Mouse (Mus musculus) cerebellum, postnatal 14 days (tissue): ENCODE measurements around the gene Txndc16.
A peak's percentile ranks its signal among the peaks of the same experiment; 100 is the strongest.

ENCODE experiments used
- DNase-seq, 2 experiments: peaks; one replicate each; pipeline ENCODE4 v3.0.0; 2021; ENCODE audit warnings: mixed read lengths in 2 of 2

Txndc16 gene

DNA sequence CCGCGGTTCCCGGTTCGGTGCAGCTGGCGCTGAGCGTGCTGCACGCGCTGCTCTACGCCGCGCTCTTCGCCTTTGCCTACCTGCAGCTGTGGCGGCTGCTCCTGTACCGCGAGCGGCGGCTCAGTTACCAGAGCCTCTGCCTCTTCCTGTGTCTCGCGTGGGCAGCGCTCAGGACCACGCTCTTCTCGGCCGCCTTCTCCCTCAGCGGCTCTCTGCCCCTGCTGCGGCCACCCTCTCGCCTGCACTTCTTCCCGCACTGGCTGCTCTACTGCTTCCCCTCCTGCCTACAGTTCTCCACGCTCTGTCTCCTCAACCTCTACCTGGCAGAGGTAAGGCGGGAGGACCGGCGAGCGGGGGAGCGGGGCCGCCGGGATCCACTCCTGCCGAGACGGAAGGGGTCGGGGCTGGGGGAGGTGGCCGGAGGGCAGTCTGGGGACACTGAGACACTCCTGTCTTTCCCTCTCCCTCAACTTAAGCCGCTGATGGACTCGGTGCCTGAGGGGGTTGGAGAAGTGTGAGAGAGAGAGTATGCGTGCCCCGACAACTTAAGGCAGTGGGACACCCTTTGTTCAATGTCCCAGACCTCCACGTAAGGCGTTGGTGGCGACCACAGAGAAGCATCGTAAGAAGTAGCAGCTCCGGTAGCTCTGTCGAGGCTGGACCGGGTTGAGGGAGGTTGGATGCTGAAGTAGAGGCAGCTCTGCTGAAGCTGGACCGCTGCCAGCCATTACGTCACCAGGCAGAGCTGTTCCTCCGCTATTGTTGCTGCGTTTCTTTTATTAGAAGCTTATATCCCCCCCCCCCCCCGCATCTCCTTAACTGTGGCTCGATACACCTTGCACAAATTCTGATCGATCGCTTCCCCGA is at the start of gene Txndc16:
Txndc16 (minus strand) TSS at position 239 of the 867 bp plus-strand sequence.
- peak; percentile 93 to 95 for DNase-seq

DNA sequence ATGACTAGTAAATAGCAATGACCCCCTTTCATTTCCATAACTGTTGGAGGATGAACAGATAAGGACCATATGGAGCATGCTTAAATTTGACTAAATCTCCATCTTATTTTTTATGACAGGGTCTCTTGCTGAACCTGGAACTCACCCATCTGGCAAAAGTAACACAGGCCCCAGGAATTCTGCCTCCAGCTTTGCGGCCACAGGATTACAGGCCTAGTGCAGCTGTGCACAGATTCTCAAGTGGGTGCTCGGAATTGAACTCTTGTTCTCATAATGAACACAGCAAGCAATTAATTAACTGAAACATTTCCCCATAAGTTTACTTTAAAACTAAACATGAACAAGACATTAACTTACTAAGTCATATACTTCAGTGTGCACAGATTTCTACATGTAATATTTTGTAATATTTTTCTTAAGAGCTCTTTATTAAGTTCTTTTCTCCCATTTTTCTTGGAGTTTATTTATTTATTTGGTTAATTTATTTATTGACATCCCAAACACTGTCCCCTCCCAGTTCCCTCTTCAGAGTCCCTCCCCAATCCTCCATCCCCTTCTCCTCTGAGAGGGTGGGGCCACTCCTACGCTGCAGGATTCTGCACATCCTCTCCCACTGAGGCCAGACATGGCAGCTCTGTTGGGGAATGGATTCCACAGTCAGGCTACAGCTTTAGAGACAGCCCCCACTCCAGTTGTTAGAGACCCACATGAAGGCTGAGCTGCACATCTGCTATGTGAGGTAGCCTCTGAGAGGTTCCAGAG is 43.9 kb upstream of the Txndc16 start:
- no peak for DNase-seq

DNA sequence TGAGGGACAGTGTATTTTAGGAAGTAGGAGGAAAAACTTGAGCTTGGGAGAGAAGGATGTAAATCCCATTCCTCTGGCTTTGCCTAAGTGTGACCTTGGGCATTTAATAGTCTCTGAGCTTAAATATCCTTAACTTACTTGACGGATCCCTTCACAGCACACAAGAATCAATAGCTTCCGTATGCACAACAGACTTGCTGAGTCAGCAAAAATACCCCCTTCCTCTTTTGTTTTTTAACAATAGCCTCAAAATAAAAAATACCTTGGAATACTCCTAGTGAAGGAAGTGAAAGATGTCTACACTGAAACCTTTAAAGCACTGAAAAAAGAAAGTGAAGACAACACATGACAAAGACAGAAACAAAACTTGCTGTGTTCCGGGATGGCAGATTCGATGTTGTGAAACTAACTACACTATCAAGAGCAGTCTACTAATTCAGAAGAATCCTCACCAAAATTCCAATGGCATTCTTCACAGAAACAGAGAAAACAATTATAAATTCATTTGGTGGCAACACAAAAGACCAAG is 31.5 kb upstream of the Txndc16 start:
- no peak for DNase-seq

DNA sequence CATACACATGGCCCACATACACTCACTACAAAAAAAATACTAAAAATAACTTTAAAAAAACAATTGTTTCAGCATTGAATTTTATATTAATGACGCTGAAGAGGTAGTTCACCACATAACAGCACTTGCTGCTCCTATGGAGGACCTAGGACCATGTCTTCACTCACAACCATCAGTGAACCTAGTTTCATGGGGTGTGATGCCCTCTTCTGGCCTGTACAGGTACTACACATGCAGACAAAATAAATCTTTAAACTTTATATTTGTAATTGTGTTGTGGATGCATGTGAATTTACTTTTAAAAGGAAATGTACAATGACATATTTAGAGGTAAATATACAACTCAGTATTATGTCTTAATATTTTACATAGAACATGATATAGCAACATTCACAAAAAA is 21.5 kb upstream of the Txndc16 start:
- peak in 1 of 2 experiments; percentile 15 for DNase-seq

DNA sequence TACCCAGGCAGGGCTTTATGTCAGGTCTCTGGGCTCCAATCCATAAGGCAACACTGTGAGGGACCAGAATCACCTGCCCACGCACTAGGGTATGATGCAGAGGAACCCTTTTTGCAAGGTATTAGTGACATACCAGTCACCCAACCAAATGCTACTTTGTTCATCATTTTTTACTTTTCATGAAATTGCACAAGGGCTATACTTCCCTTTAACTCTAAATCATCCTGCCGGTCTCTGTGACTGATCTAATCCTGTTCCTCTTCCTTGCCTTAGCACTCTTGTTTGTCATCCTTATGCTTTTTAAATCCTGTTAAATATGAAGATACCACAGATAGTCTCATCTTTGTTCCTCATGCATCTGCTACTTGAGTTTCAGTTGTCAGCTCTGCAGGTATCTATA is 18.9 kb upstream of the Txndc16 start:
- DNase-seq: no peak

DNA sequence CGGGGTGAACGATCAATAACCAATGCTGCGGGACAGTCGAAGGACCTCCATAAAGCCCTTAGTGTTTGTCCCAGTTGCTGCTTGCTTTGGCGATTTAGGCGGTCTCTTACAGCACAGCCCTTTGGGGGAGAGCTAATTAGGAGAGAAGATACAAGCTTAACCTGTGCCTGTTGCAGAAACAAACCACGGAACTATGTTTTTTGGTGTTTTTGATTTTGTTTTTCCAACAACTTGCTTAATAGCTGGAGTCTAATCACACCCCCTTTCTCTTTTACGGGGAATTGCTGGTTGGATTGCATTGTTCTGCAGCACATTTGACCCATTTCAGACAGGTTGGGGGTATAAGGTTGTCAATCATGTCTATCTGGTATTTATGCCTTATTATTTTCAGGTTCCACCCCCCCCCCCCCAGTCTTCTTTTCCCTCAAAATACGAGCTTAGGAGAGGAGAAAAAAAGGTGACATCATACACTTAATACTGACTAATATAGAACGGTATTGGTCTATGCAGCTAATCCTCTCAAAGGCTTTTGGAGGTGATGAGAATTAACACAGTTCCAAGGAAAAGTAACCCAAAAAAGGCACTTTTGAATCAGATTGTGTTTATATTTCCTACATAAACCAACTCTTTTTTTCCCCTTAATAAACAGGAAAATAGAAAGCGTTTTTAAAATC is 966 bp upstream of the Txndc16 start:
- peak in 1 of 2 experiments; percentile 9 for DNase-seq

DNA sequence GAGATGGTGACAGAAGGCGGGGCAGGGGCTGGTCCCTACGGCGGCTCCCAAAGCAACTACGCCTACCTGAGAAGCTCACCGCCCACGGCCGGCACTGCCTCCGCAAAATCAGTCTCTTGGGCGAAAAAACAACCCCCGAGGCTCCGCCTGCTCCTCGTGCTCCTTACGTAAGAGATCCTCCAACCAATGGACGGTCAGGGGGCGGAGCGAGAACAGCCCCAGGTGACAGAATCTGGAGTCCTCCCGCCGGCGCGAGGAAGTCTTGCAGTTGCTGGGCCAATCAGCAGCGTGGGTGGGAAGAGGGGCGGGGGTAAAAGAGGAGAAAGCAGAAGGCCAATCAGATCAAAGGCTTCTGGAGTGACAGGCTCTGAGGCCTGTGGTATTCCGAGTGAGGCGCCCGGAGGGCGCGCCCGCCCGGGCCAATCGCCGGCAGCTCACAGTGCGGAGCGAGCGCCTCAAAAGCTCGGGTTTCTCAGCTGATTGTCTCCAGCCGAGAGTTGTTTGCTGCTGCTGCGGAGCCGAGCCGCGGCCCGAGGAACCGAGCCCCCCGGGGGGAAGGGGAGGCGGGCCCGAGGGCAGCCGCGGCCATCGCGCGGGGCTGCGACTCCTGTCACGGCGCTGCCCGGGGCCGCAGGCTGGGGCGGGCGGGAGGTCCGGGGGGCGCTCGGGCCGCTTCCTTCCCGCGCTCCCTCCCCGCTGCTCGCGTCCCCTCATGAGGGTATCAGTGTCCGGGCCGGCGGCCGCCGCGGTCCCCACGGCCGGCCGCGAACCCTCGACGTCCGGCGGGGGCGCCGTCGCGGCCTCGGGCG is 643 bp downstream of the Txndc16 start, which contains the start of gene Gpr137c:
Gpr137c (plus strand) TSS at position 437 of the 809 bp plus-strand sequence.
- DNase-seq: peak; percentile 98 to 99

DNA sequence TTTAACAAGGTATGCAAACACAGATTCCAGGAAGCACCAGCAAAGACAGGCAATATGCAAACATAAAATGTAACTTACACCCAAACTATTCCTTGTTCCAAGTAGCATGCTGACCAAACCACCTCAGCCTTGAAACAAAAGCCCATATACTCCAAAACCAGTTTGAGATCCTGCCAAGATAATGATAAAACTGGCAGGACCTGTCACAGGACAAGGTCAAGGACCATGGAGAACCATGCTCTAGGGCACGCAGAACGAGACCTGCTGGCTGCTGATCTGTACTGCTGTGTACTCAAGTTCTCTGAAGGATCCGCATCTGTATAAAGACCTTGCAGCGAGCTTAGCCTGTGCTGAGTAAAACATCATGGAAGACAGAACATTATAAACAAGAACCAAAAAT is 2.4 kb downstream of the Txndc16 start:
- no peak for DNase-seq

DNA sequence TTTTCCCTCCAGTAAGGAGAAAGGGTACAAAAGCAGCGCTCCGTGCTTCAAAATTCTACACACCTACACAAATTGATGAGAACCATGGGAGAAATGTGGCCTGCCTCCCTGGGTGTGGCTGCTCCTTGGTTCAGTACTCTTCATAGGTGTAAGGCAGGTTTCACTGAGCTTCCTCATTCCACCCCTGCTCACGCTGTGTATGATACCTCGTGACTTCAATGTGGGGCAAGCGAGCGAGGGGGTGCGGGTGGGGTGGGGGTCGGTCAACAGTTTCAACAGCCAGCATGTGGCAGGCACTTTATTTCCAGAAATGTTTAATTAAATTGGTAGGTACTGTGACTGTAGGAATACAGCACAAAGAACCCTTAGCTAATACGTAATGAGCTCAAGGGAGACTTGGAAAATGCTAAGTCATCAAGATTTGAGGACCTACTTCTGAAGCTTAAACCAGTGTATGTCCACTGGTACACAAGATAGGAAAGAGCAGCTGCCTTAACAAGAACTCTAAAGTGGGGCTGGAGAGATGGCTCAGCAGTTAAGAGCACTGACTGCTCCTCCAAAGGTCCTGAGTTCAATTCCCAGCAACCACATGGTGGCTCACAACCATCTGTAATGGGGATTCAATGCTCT is 3.3 kb downstream of the Txndc16 start:
- DNase-seq: no peak

DNA sequence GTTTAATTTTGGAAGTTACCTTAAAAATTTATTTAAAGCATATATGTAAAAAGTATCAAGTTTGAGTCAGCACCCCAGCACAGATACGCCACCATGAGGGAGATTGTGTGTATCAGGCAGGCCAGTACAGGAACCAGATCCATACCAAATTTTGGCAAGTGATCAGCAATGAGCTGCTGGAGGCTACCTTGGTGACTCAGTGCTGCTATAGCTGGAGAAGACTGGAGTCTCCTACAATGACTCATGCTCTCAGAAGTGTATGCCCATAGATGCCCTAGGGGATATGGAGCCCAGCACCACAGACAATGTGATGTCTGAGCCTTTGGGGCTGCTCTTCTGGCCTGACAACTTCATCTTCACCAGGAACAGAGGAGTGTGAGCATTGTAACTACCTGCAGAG is 8.7 kb downstream of the Txndc16 start:
- no peak for DNase-seq

DNA sequence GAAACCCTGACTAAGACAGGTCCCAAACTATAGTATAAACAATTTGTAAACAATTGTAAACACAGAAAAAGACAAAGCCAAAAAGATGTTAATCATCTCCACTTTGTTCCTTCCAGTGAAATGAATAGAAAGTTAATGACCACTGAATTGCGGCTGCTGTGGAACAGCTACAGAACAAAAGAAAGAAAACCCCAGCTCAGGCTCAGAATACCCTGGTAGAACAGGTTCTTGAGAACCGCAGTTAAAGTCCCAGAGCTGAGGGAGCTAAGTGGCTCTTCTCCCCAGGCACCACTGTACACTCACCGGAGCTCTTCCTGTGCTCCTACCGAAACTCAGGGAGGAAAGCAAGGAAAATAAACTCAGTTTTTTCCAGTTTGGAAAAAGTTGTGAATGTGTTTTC is 9.4 kb downstream of the Txndc16 start:
- no peak for DNase-seq

DNA sequence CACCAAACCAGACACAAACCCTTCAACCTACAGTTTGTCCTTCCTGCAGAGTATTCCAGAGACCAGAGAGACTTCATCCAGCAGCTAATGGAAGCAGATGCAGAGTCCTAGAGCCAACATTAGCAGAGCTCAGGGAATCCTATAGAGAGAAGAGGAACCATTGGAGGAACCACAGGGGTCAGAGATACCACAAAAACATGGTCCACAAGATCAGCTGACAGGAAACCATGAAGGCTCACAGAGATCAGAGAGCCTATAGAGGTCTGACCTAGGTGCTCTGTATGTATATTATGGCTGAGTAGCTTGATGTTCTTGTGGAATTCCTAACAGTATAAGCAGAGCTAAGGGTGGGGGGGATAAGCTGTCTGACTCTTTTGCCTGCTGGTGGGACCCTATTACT is 19.5 kb downstream of the Txndc16 start:
- DNase-seq: no peak

DNA sequence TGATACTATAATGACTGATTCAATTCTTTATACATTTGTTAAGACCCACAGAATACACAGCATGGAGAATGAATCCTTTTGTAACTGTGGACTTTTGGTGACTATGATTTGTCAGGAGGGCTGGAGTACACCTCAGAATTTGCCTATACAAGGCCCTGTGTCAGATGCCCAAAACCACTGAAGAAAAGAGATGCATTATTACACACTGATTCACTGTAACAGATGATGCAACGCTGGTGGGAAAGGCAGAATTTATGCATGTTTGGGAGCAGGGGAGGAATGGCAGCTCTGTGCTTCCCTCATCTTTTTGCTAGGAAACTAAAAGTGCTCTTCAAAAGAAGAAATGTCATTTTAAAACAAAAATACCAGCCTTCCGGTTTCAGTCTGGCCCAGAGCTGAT is 29.1 kb downstream of the Txndc16 start:
- DNase-seq: no peak

DNA sequence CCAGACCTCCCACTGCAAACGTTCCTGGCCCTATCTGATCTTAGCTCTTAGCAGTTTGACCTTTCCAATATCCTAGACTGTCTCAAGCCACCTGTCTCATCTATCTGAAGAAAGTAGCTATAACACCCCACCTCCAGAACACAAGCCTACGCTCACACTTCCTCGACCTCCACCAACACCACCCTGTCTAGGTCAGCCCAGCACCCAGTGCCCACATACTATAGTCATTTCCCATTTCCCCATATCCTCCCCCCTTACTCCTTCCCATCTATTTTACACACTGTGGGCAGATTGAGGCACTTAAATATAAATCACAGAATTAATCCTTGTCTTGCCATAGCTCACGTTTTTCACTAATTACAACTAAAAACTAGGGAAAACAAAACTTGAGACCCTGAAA is 38.5 kb downstream of the Txndc16 start:
- DNase-seq: no peak

DNA sequence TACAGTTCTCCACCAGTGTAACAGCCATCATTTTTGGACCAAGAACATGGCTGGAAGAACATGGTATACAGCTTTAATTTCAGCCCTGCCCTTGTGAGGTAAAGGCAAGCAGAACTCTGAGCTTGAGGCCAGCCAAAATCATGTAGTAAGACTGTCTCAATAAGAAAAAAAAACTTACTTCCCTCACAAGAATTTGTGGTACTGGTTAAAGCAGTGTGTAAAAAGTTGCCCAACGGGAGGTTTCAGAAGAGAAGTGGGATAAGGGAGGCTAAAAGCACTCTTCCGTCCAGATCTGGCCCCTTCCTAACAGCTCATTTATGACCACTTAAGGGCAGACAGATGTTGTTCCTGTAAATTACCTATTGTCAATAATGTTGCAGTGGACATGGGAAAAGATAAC is 40.5 kb downstream of the Txndc16 start:
- no peak for DNase-seq

DNA sequence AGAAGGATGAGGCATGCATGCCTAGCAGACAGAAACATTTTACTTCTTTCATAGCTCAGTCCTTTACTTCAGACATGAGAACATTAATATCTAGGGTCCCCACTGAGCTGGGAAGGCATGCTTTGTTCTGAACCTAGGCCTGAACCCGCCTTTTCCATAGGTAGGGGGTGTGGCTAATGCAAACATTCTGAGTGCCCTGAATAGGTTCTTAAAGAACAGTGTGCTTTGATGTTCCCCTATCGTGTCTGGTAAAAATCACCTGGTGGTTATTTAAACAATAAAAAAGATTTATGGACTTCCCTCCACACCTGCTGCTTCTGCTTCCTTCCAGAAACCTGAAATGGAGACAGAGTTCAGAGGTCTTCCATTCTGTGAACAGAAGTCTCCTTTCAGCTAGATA is 40.9 kb downstream of the Txndc16 start:
- no peak for DNase-seq

DNA sequence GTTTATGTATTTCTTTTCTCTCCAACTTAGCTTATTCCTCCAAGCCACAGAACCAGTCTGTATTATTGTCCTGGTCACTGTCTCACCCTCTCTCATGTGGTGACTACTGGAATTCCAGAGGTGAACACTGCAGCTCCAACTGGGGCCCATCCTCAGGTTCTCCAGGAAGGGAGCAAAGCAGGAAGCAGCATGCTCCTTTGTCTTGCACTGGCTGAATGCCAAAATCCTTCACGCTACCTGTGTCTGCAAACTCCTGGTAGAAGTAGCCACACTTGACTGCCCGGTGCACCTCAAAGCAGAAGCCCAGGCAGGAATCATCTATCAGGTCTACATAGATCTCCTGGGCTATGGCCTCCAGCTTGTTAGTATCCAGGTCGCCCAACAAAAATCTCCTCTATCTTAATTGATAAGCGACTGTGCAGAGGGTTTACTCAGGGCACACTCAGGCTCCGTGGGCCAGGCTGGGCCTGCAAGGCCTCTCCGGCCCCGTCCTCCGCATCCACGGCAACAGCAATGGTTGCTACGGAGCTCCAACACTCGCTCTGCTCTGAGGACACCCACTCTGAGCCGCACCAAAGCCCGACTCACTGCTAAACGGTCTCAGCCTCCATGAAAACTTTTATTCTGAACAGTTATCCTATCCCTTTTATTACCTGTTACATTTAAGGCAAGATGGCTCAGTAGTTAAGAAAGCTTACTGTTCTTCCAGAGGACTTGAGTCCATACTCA is 45.0 kb downstream of the Txndc16 start:
- peak; percentile 3 for DNase-seq

DNA sequence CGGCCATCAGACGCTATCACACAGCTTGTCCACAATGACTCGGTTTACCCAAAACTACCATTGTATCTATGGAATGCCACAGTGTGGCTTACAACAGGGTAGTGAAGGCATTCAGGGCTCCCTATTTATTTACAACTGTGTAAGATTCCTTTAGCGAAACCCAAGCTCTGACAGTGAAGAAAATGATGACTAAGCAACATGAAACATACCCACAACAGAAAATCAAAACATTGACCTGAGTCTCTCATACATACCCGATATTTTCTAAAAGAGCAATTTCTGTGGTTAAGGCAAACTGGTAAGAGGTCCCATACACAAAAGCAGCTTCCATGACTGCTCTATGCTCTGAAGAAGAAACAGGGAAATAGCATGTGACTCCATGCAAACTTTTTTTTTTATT is 47.9 kb downstream of the Txndc16 start:
- no peak for DNase-seq

DNA sequence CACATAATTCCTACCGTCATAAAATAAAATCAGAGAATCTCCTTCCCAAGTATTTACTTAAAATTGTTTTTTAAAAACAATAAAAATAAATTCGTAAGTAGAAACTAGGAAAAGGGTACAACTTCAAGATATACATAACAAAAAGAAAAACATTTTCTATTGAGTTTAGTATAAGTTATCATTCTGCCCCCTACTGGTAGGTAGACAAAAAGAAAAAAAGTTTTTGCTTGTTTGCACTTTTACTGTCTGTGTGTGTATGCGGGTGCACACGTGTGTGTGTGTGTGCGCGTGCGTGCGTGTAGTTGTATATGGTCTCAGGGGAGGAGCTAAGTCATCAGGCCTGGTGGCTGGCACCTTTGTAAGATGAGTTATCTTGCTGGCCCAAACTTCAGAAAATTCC is 52.8 kb downstream of the Txndc16 start:
- no peak for DNase-seq

DNA sequence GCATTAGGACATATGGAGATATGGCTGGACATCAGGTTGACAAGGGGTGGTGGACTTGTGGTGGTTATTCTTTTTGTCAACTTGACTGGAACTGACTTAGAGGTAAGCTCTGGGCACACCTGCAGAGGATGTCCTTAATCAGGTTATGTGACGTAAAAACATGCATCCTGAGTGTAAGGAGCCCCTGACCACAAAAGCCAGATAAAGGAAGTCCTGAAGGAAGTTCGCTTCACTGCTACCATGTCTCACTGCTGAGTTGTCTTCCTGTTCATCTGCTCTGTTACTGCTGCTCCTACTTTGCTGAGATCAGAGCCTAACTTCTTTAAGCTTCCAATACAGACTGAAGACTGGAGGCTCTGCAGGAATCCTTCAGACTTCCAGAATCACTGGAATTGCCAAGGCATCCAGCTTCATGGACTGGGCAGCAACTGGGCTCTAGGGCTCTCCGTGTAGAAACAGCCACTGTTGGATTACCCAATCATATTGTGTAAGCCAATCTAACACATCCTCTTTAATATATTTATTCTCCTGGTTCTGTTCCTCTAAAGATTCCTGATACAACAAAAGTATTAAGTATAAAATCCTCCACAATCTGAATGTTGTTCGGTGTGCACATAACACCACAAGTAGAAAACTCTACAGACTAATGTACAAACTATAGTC is 64.5 kb downstream of the Txndc16 start:
- no peak for DNase-seq

DNA sequence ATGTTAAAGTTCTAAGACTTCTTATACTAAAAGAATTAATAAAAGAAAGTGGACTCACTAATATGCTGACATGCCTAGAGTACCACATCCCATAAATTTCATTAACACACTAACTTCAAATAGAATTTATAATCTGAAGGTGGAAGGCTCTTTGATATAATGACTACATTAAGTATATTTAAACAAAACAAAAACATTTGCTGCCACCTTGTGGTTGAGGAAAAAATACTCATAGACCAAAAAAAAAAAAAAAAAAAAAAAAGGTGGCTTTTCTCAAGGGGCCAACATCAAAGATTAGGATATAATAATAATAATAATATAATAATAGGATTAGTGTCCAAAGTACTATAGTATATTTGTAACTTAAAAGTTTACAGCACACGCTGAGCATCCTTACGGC is 66.9 kb downstream of the Txndc16 start:
- peak in 1 of 2 experiments; percentile 18 for DNase-seq
